Mouse (Mus musculus): Measurements from ENCODE around the gene Fam90a1b. TPM values are rescaled to one million over a fixed set of nuclear protein-coding genes. Genes with fewer than 3 reads are reported as not detected.

Gene Fam90a1b
- polyA plus RNA-seq (2021; fragmentation: Nextera tagmentation) = not detected in 2 replicates
- long read RNA-seq, experiment 1 = 0 reads
- long read RNA-seq, experiment 2, partial matches to known transcripts = 1 of 2 reads
- long read RNA-seq, experiment 2, other reads (novel, unspliced or antisense) = 1 of 2 reads

DNA sequence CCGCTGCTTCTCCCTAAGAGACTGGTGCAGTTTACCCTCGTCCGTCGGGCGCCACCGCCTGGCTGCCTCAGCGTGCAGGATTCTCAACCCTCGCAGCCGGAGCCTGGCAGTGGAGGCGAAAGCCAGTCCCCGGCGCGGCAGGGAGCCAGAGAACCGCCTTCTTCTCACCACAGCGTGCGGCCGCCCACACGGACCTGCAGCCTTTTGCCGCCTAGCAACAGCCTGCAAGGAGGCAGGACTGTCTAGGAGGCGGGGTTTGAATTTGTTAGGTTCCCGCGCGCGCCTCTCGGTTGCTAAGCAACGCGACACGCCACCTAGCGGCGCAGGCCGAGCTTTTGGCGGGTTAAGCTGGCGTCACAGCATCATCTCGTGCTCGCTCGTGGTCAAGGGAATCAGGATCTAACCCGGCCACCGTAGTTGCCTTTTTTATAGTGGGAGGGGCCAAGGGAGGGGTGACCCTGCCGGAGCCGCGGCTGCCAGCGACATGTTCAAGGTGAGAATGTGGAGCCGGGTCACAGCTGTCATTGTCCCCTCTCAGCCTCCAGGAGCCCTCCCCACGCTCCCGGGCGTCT lies at the start of gene Fam90a1b, which contains the start of gene Apoo:
TSS of gene Fam90a1b (minus strand) at position 108 of the 572 bp plus-strand sequence.
TSS of gene Apoo (plus strand) at position 448 of the 572 bp plus-strand sequence.

Small RNAs within 50 kb of the gene (microRNA-seq; reads per million reads assigned to microRNA genes)
- gene Gm44477 = not detected

Other genes starting within 250 kb of the Fam90a1b start
- gene Zfx, start 243.1 kb downstream of the Fam90a1b start, polyA plus RNA-seq (2021; fragmentation: Nextera tagmentation) = 22.9 and 24.1 TPM in 2 replicates
- gene Eif2s3x, start 153.9 kb downstream of the Fam90a1b start, polyA plus RNA-seq (2021; fragmentation: Nextera tagmentation) = 60.3 and 66.9 TPM in 2 replicates
- 6.4 and 7.4 TPM in 2 replicates for gene Klhl15, start 132.2 kb downstream of the Fam90a1b start, polyA plus RNA-seq (2021; fragmentation: Nextera tagmentation)
- gene Apoo, start 340 bp upstream of the Fam90a1b start, polyA plus RNA-seq (2021; fragmentation: Nextera tagmentation) = 152 and 163 TPM in 2 replicates
- gene Maged1, start 175.4 kb upstream of the Fam90a1b start, polyA plus RNA-seq (2021; fragmentation: Nextera tagmentation) = 326 and 331 TPM in 2 replicates